Mouse (Mus musculus) stomach, embryonic 14.5 days (tissue): ENCODE measurements around the gene Slc35a3. TPM values are rescaled to one million over a fixed set of nuclear protein-coding genes. Genes with fewer than 3 reads are reported as not detected.

Experiments
- ATAC-seq: fragments of 200-750 bp; cut with Nextera tagmentation; 2 replicates; pipeline ENCODE4 v1.8.0; 2017; ENCODE audit warnings: low read depth, moderate TSS enrichment; ENCODE audit not compliant: insufficient number of reproducible peaks, insufficient read depth, low FRiP score
- H3K27ac ChIP-seq: fragments of 300-500 bp; sonication (generic); 2 replicates; pipeline ENCODE4 v1.5.1; 2014; ENCODE audit warnings: mild to moderate bottlenecking, low read length, moderate library complexity, mixed read lengths
- H3K27me3 ChIP-seq: fragments of 300-500 bp; sonication (generic); 2 replicates; pipeline ENCODE4 v1.6.1; 2014; ENCODE audit warnings: low read length, control low read depth, mixed read lengths; ENCODE audit not compliant: control insufficient read depth, insufficient read depth
- H3K36me3 ChIP-seq: fragments of 300-500 bp; sonication (generic); 2 replicates; pipeline ENCODE4 v1.6.1; 2014; ENCODE audit warnings: mild to moderate bottlenecking, control low read depth, low read length, moderate library complexity, mixed read lengths; ENCODE audit not compliant: control insufficient read depth, insufficient read depth
- H3K4me1 ChIP-seq: fragments of 300-500 bp; sonication (generic); 2 replicates; pipeline ENCODE4 v1.6.1; 2014; ENCODE audit warnings: low read length, control low read depth, mixed read lengths; ENCODE audit not compliant: control insufficient read depth, insufficient read depth
- H3K4me2 ChIP-seq: fragments of 300-500 bp; sonication (generic); replicated peaks from 2 replicates; pipeline ENCODE4 v1.6.1; 2014; ENCODE audit warnings: low read depth, low read length, control low read depth
- H3K4me3 ChIP-seq: fragments of 300-500 bp; sonication (generic); 2 replicates; pipeline ENCODE4 v1.5.1; 2014; ENCODE audit warnings: low read depth, low read length, control low read depth
- H3K9ac ChIP-seq: fragments of 300-500 bp; sonication (generic); replicated peaks from 2 replicates; pipeline ENCODE4 v1.6.1; 2014; ENCODE audit warnings: low read depth, mild to moderate bottlenecking, control low read depth, low read length, moderate library complexity, mixed read lengths
- H3K9me3 ChIP-seq: fragments of 300-500 bp; sonication (generic); 2 replicates; pipeline ENCODE4 v1.6.1; 2016; ENCODE audit warnings: low read depth, low read length, control low read depth; ENCODE audit not compliant: control insufficient read depth
- WGBS: fragments of 180-500 bp; shearing (Covaris S2); extraction: QIAGEN DNeasy Blood & Tissue Kit; methylation state at CpG from one replicate; pipeline ENCODE4 v1.1.7; 2014; 5-methylcytosine and 5-hydroxymethylcytosine counted together
- polyA plus RNA-seq: library from polyadenylated mRNA; unstranded; fragments of >200 nt; fragmentation: Nextera tagmentation; extraction: Ambion mirVana; gene quantifications from 2 replicates; pipeline ENCODE4 v1.2.1, GENCODE M21; 2014

The Slc35a3 gene
- polyA plus RNA-seq, 1 experiment from 2014 or later = 22.4 TPM

- ATAC-seq = no peak
- H3K4me2 ChIP-seq = no peak overlapping the region
- WGBS = 84% methylated on average over 7 of the region's 7 CpGs
- H3K27me3 ChIP-seq = no peaks in the 10 kb centered on the region
- no peak overlapping the region for H3K27ac ChIP-seq
- H3K4me3 ChIP-seq = no peak overlapping the region
- H3K9me3 ChIP-seq = no peaks in the 10 kb centered on the region
- no peaks in the 10 kb centered on the region for H3K4me1 ChIP-seq
- peaks cover 87% of the 10 kb centered on the region for H3K36me3 ChIP-seq
- no peak overlapping the region for H3K9ac ChIP-seq
Observed at GRCm38 (mm10) chr3:116638572-116638971, 74.1 kb downstream of the Slc35a3 start.

- Histone ChIP-seq H3K4me1 (no peaks in the 10 kb centered on the region), H3K4me3 (no peak overlapping the region), H3K27ac (no peak overlapping the region), H3K9me3 (no peaks in the 10 kb centered on the region), H3K4me2 (no peak overlapping the region), H3K9ac (no peak overlapping the region), H3K36me3 (peaks cover 85% of the 10 kb centered on the region), H3K27me3 (no peaks in the 10 kb centered on the region)
- no peak for ATAC-seq
- 83% methylated on average over 9 of the region's 9 CpGs for WGBS
Observed at GRCm38 (mm10) chr3:116637693-116638476, 74.7 kb downstream of the Slc35a3 start.

- Histone ChIP-seq H3K4me1 (no peaks in the 10 kb centered on the region), H3K4me3 (no peak overlapping the region), H3K4me2 (no peak overlapping the region), H3K9me3 (no peaks in the 10 kb centered on the region), H3K27ac (peak overlapping the region; percentile 27; the same call in 1 of the 2 replicates), H3K9ac (no peak overlapping the region), H3K36me3 (peaks cover 76% of the 10 kb centered on the region), H3K27me3 (no peaks in the 10 kb centered on the region)
- ATAC-seq = no peak
- WGBS = 51% methylated on average over 5 of the region's 5 CpGs
Observed at GRCm38 (mm10) chr3:116635799-116636198, 76.8 kb downstream of the Slc35a3 start.

- ATAC-seq = no peak
- Histone ChIP-seq H3K4me3 (no peak overlapping the region), H3K9ac (no peak overlapping the region), H3K27ac (no peak overlapping the region), H3K4me1 (no peaks in the 10 kb centered on the region), H3K4me2 (no peak overlapping the region), H3K36me3 (peaks cover 75% of the 10 kb centered on the region), H3K27me3 (no peaks in the 10 kb centered on the region), H3K9me3 (no peaks in the 10 kb centered on the region)
- WGBS = 92% methylated on average over 8 of the region's 8 CpGs
Observed at GRCm38 (mm10) chr3:116634853-116635252, 77.8 kb downstream of the Slc35a3 start.

- Histone ChIP-seq H3K4me3 (no peak overlapping the region), H3K4me1 (no peaks in the 10 kb centered on the region), H3K9ac (no peak overlapping the region), H3K27me3 (no peaks in the 10 kb centered on the region), H3K4me2 (no peak overlapping the region), H3K9me3 (no peaks in the 10 kb centered on the region), H3K36me3 (peaks cover 67% of the 10 kb centered on the region), H3K27ac (no peak overlapping the region)
- 96% methylated on average over 3 of the region's 3 CpGs for WGBS
- ATAC-seq = no peak
Observed at GRCm38 (mm10) chr3:116634091-116634490, 78.5 kb downstream of the Slc35a3 start.

- Histone ChIP-seq H3K27ac (no peak overlapping the region), H3K27me3 (no peaks in the 10 kb centered on the region), H3K9ac (no peak overlapping the region), H3K4me1 (no peaks in the 10 kb centered on the region), H3K4me2 (no peak overlapping the region), H3K36me3 (peaks cover 59% of the 10 kb centered on the region), H3K9me3 (no peaks in the 10 kb centered on the region), H3K4me3 (no peak overlapping the region)
- no peak for ATAC-seq
- WGBS = 90% methylated on average over 3 of the region's 3 CpGs
Observed at GRCm38 (mm10) chr3:116632971-116633370, 79.7 kb downstream of the Slc35a3 start.

GRCm38 (mm10) chr3:116631459-116631858 lies 81.2 kb downstream of the Slc35a3 start:
- no peak overlapping the region for H3K27ac ChIP-seq
- no peaks in the 10 kb centered on the region for H3K4me1 ChIP-seq
- peaks cover 48% of the 10 kb centered on the region for H3K36me3 ChIP-seq
- no peak for ATAC-seq
- 81% methylated on average over 1 of the region's 1 CpGs for WGBS
- H3K9me3 ChIP-seq = no peaks in the 10 kb centered on the region
- no peak overlapping the region for H3K9ac ChIP-seq
- no peak overlapping the region for H3K4me2 ChIP-seq
- no peaks in the 10 kb centered on the region for H3K27me3 ChIP-seq
- no peak overlapping the region for H3K4me3 ChIP-seq

- no peak for ATAC-seq
- H3K9ac ChIP-seq = no peak overlapping the region
- H3K9me3 ChIP-seq = no peaks in the 10 kb centered on the region
- peaks cover 16% of the 10 kb centered on the region for H3K36me3 ChIP-seq
- no peaks in the 10 kb centered on the region for H3K27me3 ChIP-seq
- no peaks in the 10 kb centered on the region for H3K4me1 ChIP-seq
- no peak overlapping the region for H3K27ac ChIP-seq
- no peak overlapping the region for H3K4me3 ChIP-seq
- WGBS = 90% methylated on average over 7 of the region's 7 CpGs
- no peak overlapping the region for H3K4me2 ChIP-seq
Observed at GRCm38 (mm10) chr3:116622641-116623040, 90.0 kb downstream of the Slc35a3 start.
